Mouse (Mus musculus): ENCODE measurements around the gene Alb.

- no peak for TF ChIP-seq GATA1 (IDR thresholded peaks at IDR 0.05; ENCODE audit: borderline replicate concordance, low read length)
- TF ChIP-seq FLI1 (IDR thresholded peaks at IDR 0.05; ENCODE audit: low read length): no peak
Observed at GRCm38 (mm10) chr5:90494308-90494707, 33.6 kb downstream of the Alb start.
